Mouse (Mus musculus): Measurements from ENCODE around the gene Styk1. TPM values are rescaled to one million over a fixed set of nuclear protein-coding genes. Genes with fewer than 3 reads are reported as not detected.

The Styk1 gene
- polyA plus RNA-seq, 2 experiments, result 0.32 to 0.65 TPM

GRCm38 (mm10) chr6:131377378-131377777 is 24.0 kb upstream of the Styk1 start:
- H3K4me2 ChIP-seq (ENCODE audit: low read depth), result no peak overlapping the region
- H3K4me1 ChIP-seq (replicated peaks; ENCODE audit: control insufficient read depth in 2 of 2, insufficient read depth in 2 of 2, low read length in 1 of 2), result peaks cover 0 to 1% of the 10 kb centered on the region in 2 experiments; a peak in 1 of 4 replicates
- ATAC-seq (ENCODE audit: insufficient read depth) (no peak), DNase-seq (ENCODE audit: low read depth in 3 of 3, low spot score in 3 of 3) (peak in 1 of 3 experiments; percentile 31)
- H3K27ac ChIP-seq, result no peak overlapping the region
- H3K36me3 ChIP-seq (replicated peaks; ENCODE audit: control insufficient read depth, insufficient read depth, low read depth), result peaks cover 96% of the 10 kb centered on the region
- H3K9ac ChIP-seq (replicated peaks), result no peak overlapping the region
- TF ChIP-seq EP300 (IDR thresholded peaks at IDR 0.05; ENCODE audit: low read depth), result no peak
- no peak for TF ChIP-seq CTCF (IDR thresholded peaks at IDR 0.05; ENCODE audit: low read depth)
- H3K4me3 ChIP-seq (ENCODE audit: insufficient read depth in 1 of 2, low read depth in 2 of 2, low read length in 2 of 2), result no peak overlapping the region
- H3K27me3 ChIP-seq (ENCODE audit: control insufficient read depth, insufficient read depth, low read length), result no peaks in the 10 kb centered on the region
- no peaks in the 10 kb centered on the region for H3K9me3 ChIP-seq (ENCODE audit: control insufficient read depth, low read length)
- 91% methylated on average over 5 of the region's 5 CpGs for WGBS (ENCODE audit: insufficient replicate concordance)

- no peak overlapping the region for H3K4me3 ChIP-seq (ENCODE audit: insufficient read depth in 1 of 2, low read depth in 2 of 2, low read length in 2 of 2)
- WGBS (ENCODE audit: insufficient replicate concordance), result 79% methylated on average over 13 of the region's 13 CpGs
- H3K9ac ChIP-seq (replicated peaks), result no peak overlapping the region
- no peaks in the 10 kb centered on the region for H3K27me3 ChIP-seq (ENCODE audit: control insufficient read depth, insufficient read depth, low read length)
- no peaks in the 10 kb centered on the region for H3K4me1 ChIP-seq (replicated peaks; ENCODE audit: control insufficient read depth in 2 of 2, insufficient read depth in 2 of 2, low read length in 1 of 2)
- H3K9me3 ChIP-seq (ENCODE audit: control insufficient read depth, low read length), result no peaks in the 10 kb centered on the region
- no peak overlapping the region for H3K27ac ChIP-seq
- no peak overlapping the region for H3K4me2 ChIP-seq (ENCODE audit: low read depth)
- H3K36me3 ChIP-seq (replicated peaks; ENCODE audit: control insufficient read depth, insufficient read depth, low read depth), result peaks cover 96% of the 10 kb centered on the region
- TF ChIP-seq EP300 (IDR thresholded peaks at IDR 0.05; ENCODE audit: low read depth), result no peak
- TF ChIP-seq CTCF (IDR thresholded peaks at IDR 0.05; ENCODE audit: low read depth), result no peak
- no peak for ATAC-seq (ENCODE audit: insufficient read depth)
- no peak for DNase-seq (ENCODE audit: low read depth in 3 of 3, low spot score in 3 of 3)
Measured at GRCm38 (mm10) chr6:131374594-131375340, 21.4 kb upstream of the Styk1 start.

GRCm38 (mm10) chr6:131373160-131373559 is 19.8 kb upstream of the Styk1 start:
- no peak overlapping the region for H3K4me3 ChIP-seq (ENCODE audit: insufficient read depth in 1 of 2, low read depth in 2 of 2, low read length in 2 of 2)
- H3K4me2 ChIP-seq (ENCODE audit: low read depth), result no peak overlapping the region
- H3K36me3 ChIP-seq (replicated peaks; ENCODE audit: control insufficient read depth, insufficient read depth, low read depth), result peaks cover 96% of the 10 kb centered on the region
- no peak for TF ChIP-seq EP300 (IDR thresholded peaks at IDR 0.05; ENCODE audit: low read depth)
- no peak for TF ChIP-seq CTCF (IDR thresholded peaks at IDR 0.05; ENCODE audit: low read depth)
- ATAC-seq (ENCODE audit: insufficient read depth), result no peak
- no peaks in the 10 kb centered on the region for H3K27me3 ChIP-seq (ENCODE audit: control insufficient read depth, insufficient read depth, low read length)
- no peak overlapping the region for H3K27ac ChIP-seq
- 85% methylated on average over 5 of the region's 5 CpGs for WGBS (ENCODE audit: insufficient replicate concordance)
- no peaks in the 10 kb centered on the region for H3K4me1 ChIP-seq (replicated peaks; ENCODE audit: control insufficient read depth in 2 of 2, insufficient read depth in 2 of 2, low read length in 1 of 2)
- H3K9me3 ChIP-seq (ENCODE audit: control insufficient read depth, low read length), result no peaks in the 10 kb centered on the region
- no peak overlapping the region for H3K9ac ChIP-seq (replicated peaks)
- DNase-seq (ENCODE audit: low read depth in 3 of 3, low spot score in 3 of 3), result no peak

DNA sequence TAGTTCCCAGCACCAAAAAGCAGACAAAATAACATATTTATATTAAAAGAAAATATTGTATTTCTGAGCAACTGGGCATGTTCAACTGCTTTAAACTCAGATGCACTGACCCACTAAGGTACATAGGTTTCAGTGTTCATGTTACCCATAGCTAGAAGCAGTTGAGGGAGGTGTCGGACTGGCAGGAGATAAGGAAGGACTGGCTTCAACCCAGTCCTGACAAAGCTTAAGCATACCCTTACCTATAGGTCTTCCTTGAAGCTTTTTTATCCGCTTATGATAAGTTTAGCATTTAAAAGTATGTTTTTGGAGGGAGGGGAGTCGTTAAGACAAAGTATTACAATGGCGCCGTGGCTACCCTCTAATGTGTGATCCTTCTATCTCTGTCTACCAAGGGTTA is 17.4 kb upstream of the Styk1 start:
- WGBS (ENCODE audit: insufficient replicate concordance), result 84% methylated on average over 5 of the region's 5 CpGs
- H3K4me1 ChIP-seq (replicated peaks; ENCODE audit: control insufficient read depth in 2 of 2, insufficient read depth in 2 of 2, low read length in 1 of 2), result peaks cover 0 to under 1% of the 10 kb centered on the region in 2 experiments; a peak in 1 of 4 replicates
- DNase-seq (ENCODE audit: low read depth in 3 of 3, low spot score in 3 of 3) (no peak), ATAC-seq (ENCODE audit: insufficient read depth) (no peak)
- H3K4me3 ChIP-seq (ENCODE audit: insufficient read depth in 1 of 2, low read depth in 2 of 2, low read length in 2 of 2), result no peak overlapping the region
- H3K36me3 ChIP-seq (replicated peaks; ENCODE audit: control insufficient read depth, insufficient read depth, low read depth), result peaks cover 99% of the 10 kb centered on the region
- H3K4me2 ChIP-seq (ENCODE audit: low read depth), result no peak overlapping the region
- H3K9ac ChIP-seq (replicated peaks), result no peak overlapping the region
- TF ChIP-seq CTCF (IDR thresholded peaks at IDR 0.05; ENCODE audit: low read depth) (no peak), EP300 (IDR thresholded peaks at IDR 0.05; ENCODE audit: low read depth) (no peak)
- H3K27ac ChIP-seq, result no peak overlapping the region
- no peaks in the 10 kb centered on the region for H3K9me3 ChIP-seq (ENCODE audit: control insufficient read depth, low read length)
- no peaks in the 10 kb centered on the region for H3K27me3 ChIP-seq (ENCODE audit: control insufficient read depth, insufficient read depth, low read length)

DNA sequence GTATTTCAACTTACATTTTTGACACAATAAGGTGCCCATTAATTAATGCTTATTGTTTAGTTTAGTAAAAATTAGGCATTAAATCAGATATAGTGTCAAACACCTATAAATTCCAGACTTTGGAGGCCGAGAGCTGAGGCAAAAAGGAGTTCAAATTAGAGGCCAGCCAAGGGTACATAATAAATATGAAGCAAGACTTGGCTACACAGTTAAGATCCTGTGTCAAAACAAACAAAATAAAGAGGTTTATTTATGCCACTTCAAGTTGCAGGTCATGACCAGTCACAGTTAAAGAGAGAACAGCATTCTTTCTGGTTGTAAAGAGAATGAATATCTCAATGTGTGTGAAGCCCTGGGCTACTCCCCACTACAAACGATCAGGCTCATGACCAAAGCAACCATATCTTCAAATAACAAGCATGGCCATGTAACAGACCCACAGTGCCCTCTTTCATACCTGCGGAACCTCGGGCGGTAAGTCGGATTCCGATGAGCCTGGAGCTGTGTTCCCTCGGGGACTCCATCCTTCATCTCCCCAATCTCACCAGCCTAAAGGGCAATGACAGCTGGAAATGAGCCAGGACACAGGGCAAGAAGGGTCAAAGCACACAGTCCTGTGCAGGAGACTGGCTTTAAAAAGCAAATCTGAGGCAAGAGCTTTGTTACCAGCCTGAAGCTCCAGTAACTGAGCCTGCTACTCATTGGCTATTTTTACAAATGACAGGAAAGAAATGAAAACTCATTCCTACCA is 16.6 kb upstream of the Styk1 start:
- Histone ChIP-seq H3K4me2 (ENCODE audit: low read depth) (no peak overlapping the region), H3K9ac (replicated peaks) (no peak overlapping the region), H3K27me3 (ENCODE audit: control insufficient read depth, insufficient read depth, low read length) (no peaks in the 10 kb centered on the region), H3K36me3 (replicated peaks; ENCODE audit: control insufficient read depth, insufficient read depth, low read depth) (peaks cover 97% of the 10 kb centered on the region), H3K27ac (no peak overlapping the region), H3K4me3 (ENCODE audit: insufficient read depth in 1 of 2, low read depth in 2 of 2, low read length in 2 of 2) (no peak overlapping the region), H3K9me3 (ENCODE audit: control insufficient read depth, low read length) (no peaks in the 10 kb centered on the region), H3K4me1 (replicated peaks; ENCODE audit: control insufficient read depth in 2 of 2, insufficient read depth in 2 of 2, low read length in 1 of 2) (peaks cover 0 to 4% of the 10 kb centered on the region in 2 experiments; a peak in 3 of 4 replicates)
- no peak for ATAC-seq (ENCODE audit: insufficient read depth)
- DNase-seq (ENCODE audit: low read depth in 3 of 3, low spot score in 3 of 3), result no peak
- 86% methylated on average over 8 of the region's 8 CpGs for WGBS (ENCODE audit: insufficient replicate concordance)
- TF ChIP-seq CTCF (IDR thresholded peaks at IDR 0.05; ENCODE audit: low read depth) (no peak), EP300 (IDR thresholded peaks at IDR 0.05; ENCODE audit: low read depth) (no peak)
